Mouse (Mus musculus) stomach, postnatal 0 days (tissue): ENCODE measurements at regions not wholly inside any gene's neighbourhood (a gene's known extent, or its start where the extent isn't known, plus 50 kb on each side); places are given as distances from the start of the nearest gene placed in this dataset.

Experiments
- CTCF ChIP-seq: IDR thresholded peaks from 2 replicates; pipeline ENCODE4 v1.5.1; 2016; ENCODE audit warnings: antibody characterized with exemption, low read depth, mild to moderate bottlenecking, moderate library complexity
- EP300 ChIP-seq: optimal IDR thresholded peaks from 2 replicates; pipeline ENCODE3; 2016; ENCODE audit warnings: antibody characterized with exemption

DNA sequence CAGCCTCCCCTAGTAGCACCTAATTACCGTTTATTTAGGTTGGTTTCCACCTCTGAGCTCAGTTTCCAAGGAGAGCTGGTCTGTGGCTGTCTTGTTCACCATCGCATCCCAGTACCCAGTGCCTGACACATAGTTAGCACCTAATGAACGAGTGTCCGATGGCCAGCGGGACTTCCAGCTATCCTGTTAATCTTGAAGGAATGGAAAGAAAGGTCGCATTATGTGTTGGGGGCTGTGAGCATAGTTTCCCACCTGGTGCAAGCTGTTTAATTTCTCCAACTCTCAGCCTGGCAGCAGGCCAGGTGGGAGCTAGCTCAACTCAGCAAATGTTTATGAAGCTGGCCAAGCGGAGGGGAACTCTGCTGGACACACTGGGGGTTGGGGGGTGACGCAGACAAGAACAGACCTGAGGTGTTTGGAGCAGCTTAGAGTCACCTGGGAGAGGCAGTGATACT, 223.7 kb downstream of the Srbd1 start:
- TF ChIP-seq EP300 (no peak), CTCF (no peak)
